Mouse (Mus musculus) heart, postnatal 25 days (tissue): ENCODE results near the gene Col9a3. TPM values are rescaled to one million over a fixed set of nuclear protein-coding genes. Genes with fewer than 3 reads are reported as not detected.
A peak's percentile ranks its signal among the peaks of the same experiment; 100 is the strongest.

Experiments used
- DNase-seq: peaks from one replicate; pipeline ENCODE4 v3.0.0; 2022; ENCODE audit warnings: low spot score
- intact Hi-C: fragments of 180-260 bp; cut with DNase I; formaldehyde crosslinking; loops from one replicate; pipeline ENCODE4 v1.15.1; 2025
- total RNA-seq, 2 experiments: library from RNA; stranded (reverse); gene quantifications; 2 replicates each; pipeline ENCODE4 v1.2.3; 2021

Gene Col9a3
- under 1 TPM; 0.14 to 0.62 TPM for total RNA-seq

DNA sequence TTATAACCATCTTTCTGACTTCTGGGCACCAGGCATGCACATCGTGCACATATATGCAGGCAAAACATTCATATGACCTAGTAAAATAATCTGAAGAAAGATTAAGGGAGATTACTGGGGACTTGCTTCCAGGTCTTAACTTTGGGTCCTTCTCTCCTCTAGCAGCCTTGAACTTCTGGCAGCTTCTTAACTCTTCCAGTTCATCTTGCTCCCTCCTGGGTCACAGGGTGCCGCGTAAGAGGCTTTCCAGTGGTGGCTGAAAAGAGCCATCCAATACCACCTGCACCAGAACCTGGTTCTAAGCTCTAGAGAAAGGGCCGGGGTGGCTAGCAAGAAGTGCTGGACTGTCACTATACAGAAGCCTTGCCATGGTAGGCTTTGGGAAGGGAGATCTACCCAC, at the start of gene Col9a3:
Gene Col9a3 (plus strand): TSS at position 301 of the 400 bp plus-strand sequence.
- intact Hi-C loops = no loop called here

DNA sequence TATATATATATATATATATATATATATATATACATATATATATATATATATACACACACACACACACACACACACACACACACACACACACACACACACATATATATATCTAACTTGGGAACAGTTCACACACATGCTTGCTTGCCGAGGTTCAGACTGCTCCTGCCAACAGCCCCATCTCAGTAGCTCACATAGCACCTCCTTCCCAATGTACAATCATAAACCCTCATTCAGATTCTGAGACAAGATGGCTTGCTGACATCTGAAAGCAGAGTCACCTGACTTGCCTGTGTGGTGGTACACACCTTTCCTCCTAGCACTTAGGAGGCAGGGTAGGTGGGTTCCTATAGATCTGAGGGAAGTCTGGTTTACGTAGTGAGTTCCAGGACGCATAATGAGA, 45.2 kb upstream of the Col9a3 start:
- no peak for DNase-seq
- intact Hi-C loops = no loop called here

More for the DNA sequence above, at the start of gene Col9a3:
- no peak for DNase-seq

DNA sequence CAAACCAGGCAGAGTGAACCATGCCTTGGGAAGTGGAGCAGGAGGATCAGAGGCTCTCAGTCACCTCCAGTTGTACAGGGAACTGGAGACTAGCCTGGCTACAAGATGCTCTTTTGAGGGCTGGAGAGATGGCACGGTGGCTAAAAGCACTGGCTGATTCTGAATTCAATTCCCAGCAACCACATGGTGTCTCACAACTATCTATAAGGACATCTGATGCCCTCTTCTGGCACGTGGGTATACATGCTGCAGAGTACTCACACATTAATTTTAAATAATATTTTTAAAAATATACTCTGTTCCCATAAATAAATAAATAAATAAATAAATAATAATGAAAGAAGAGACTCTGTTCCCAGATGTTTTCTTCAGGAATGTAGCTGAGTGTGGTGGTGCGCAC, 42.4 kb upstream of the Col9a3 start:
- no peak for DNase-seq
- intact Hi-C loops = no loop called here

DNA sequence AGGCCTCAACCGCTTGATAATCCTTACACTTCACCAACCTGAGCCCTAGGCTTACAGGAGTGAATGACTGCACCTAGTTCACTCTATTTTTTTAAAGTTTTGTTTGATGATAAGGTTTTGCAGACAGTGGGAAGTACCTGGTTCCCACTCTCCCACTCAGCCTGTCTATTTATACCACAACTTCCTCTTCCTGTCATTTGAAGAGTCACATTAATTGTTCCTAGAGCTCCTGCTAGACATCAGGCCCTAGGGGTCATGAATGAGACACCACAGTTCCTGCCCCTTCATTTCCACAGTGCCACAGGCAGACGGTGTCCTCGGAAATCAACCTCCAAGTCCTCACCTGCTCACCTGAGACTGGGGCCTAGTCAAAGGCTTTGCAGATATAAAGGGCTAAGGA, 41.1 kb upstream of the Col9a3 start:
- intact Hi-C loops = no loop called here

DNA sequence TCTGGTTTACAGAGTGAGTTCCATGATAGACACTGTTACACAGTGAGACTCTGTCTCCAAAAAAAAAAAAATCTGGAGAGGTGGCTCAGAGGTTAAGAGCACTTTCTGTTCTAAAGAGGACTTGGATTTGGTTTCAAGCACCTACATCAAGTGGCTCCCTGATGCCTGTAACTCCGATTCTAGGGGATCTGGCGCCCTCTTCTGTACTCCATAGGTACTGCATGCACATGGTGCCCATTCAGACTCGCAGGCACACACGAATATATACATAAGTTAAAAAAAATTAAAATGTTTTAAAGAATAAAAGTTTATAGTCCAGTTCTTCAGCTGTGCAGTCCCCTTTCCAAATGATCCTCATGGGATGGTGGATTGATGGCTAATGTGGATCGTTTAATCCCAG, 37.3 kb upstream of the Col9a3 start:
- no peak for DNase-seq
- intact Hi-C loops = no loop called here

More for the DNA sequence above, 41.1 kb upstream of the Col9a3 start:
- no peak for DNase-seq

DNA sequence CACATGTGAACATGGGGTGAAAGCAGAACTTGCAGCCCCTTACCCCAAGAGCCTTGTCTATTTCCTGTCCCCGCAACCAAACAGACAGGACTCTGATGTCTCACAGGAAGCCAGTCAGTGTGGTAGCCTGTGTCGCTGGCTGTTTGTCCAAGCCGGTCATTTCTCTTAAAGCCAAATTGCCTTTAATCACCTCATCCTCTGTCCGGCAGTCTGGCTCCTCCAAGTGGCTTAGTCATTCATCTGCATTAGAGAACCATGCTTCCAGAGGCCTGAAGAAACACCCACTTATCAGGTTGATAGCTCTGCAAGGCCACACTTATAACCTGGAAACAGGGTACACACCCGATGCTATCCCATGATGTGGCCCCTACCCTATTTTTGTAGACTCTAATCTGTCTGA, 35.4 kb upstream of the Col9a3 start:
- no peak for DNase-seq
- intact Hi-C loops = no loop called here

DNA sequence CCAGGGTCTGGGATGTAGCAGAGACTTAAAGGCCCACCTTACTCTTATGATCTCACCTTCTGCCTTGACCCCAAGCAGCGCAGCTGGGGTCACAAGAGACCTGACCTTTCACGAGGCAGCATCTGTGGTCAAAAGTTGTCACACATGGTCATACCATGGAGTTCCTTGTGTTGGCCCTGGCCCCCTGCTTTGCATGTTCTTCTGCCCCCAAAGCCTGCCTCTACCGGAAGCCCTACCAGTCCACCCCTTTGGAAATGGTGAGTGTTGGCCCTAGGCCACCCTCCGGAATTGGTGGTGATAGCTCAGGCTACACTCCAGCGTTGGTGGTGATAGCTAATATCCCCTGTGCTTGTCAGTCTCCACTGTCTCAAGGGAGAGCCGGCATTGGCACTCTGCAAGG, 34.3 kb upstream of the Col9a3 start:
- intact Hi-C loops = no loop called here
- no peak for DNase-seq

DNA sequence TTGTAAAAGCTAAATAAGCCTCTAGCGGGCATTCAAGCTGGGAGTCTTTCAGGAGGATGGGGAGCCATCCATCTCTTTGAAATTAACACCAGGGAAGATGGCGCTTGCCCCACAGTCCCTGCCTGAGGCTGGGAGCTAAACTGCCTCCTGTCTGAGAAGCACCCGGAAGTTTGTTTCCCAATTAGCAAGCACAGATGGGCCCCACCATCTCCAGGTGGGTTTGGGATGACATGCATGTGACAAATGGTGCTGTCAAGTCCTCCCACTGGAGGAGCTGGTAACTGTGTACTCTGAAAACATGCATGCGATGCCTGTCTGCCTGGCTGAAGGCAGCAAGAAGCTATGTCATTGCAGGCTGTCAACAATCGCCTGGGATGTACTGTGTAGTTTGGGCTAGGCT, 33.7 kb upstream of the Col9a3 start:
- intact Hi-C loops = no loop called here
- DNase-seq = no peak

DNA sequence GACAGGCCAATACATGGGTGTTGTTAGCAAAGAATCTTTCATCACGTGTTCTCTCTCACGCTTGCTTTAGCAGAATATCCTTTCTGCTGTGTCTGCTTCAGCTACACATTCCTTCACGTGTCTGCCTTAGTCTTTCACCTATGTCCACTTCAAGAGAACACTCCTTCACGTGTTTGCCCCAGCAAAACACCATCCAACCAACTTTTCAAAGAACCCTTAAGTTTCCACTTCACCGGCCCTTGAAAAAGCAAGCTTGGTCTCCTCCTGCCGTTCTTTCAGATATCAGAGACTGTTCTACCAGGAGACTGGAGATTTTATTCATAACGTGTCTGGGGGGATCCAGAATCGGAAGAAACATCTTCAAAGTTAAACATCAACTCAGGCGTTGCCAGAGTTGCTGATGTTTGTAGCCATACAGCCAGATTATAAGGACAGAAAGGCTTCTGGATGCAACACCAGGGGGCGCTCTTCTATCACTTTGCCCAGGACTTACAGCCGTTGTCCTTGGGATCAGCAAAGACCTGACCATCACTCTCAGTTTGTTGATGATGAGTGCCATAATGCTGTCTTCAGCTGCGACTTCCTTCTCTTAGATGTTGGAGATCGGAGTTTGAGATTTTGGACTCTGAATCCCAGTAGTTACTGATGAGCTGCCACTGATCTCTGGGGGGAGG, 31.2 kb upstream of the Col9a3 start:
- DNase-seq = no peak
- intact Hi-C loops = no loop called here

DNA sequence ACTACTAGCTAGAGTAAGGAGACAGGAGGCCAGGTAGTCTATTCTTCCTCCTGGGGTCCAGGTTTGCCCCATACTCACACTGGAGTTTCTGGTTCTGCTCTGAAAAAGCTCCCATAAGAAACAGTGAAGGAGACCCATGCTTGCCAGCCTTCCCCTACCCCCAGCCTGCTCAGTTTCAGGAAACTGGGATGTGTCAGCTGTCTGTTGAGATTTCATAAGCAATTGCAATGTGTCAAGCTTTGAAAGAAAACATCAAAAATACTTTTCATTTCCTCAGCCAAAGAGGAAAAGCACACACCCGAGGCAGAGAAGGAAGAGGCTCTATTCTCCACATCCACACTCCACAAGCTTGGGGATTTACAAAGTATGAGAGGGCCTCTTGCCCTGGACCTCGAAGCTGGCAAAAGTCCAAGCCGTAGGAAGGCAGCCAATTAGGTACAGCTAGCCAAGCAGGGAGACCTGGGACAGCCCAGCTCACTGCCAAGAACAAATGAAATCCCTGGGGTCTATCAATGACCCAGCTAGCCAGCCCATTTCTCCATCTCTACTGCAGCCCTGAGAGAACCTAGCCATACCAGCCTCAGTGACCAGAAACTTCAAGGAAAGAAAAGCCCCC, 28.5 kb upstream of the Col9a3 start:
- intact Hi-C loops = loop anchor here (2.0 kb wide), 1 partner anchor 210 kb away; no protein-coding TSS in a partner anchor
- peak; percentile 32 for DNase-seq

DNA sequence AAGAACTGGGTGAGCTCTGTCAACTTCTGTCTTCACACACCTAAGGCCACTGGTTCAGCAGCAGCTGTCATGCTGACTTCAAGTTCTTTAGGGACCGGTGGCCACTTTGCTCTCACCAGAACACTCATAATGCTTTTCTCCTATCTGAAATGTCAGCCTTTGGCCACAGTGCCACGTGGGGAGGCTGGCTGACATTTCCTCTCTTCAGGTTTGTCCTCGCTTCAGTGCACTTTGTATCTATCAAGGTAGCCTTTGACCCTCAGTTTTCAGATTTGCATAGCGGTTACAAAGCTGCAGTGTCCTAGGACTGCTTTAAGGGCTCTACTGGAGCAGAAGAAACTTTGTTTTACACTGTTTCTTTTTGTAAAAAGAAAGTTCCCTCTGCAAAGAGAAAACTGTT, 21.1 kb upstream of the Col9a3 start:
- intact Hi-C loops = loop anchor here (5.0 kb wide), 1 partner anchor 224 kb away; no protein-coding TSS in a partner anchor

DNA sequence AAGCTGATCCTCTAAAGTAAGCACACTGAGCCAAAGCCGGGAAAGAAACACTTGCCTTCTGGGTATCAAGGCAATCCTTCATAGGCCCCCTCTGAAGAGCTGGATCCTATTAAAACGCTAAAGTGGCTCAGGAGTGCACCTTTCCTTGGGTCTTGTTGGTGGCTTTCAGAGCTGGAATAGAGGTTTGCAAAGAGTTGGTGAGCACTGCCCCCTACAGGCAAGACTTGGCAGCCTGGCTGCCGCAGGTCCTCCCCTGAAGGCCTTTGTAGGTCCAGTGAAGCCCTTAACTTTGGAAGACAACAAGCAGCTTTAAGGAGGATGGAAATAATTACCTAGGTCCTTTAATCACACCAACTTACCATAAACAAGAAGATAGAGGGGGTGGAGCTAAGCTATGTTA, 18.9 kb upstream of the Col9a3 start:
- intact Hi-C loops = loop anchor here (1.0 to 5.0 kb wide), 2 partner anchors 106 to 226 kb away; no protein-coding TSS in a partner anchor
- no peak for DNase-seq

More for the DNA sequence above, 21.1 kb upstream of the Col9a3 start:
- no peak for DNase-seq

DNA sequence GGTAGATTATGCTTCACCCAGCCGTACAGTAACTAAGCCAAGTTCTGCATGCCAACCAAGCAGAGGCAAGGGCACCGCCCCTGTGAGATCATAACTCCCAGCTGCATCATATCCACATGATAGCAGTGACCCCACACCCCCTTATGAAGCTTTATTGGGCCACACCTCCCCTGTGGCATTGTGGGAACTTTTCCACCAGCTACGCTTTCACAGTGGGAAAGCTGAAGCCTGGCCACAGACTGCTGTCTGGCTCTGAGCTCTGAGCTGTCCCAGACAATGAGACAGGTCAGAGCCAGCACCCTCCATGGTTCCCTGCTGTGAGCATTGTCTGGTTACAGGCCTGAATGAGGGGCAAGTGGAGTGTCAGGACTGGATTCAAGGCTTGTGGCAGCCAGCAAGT, 16.6 kb upstream of the Col9a3 start, which contains the start of gene Mrgbp:
Gene Mrgbp (plus strand): TSS at position 303 of the 400 bp plus-strand sequence.
- intact Hi-C loops = loop anchor here (1.0 to 10.0 kb wide), 3 partner anchors 96 to 306 kb away; partner anchors contain the start of gene Cables2
- no peak for DNase-seq

DNA sequence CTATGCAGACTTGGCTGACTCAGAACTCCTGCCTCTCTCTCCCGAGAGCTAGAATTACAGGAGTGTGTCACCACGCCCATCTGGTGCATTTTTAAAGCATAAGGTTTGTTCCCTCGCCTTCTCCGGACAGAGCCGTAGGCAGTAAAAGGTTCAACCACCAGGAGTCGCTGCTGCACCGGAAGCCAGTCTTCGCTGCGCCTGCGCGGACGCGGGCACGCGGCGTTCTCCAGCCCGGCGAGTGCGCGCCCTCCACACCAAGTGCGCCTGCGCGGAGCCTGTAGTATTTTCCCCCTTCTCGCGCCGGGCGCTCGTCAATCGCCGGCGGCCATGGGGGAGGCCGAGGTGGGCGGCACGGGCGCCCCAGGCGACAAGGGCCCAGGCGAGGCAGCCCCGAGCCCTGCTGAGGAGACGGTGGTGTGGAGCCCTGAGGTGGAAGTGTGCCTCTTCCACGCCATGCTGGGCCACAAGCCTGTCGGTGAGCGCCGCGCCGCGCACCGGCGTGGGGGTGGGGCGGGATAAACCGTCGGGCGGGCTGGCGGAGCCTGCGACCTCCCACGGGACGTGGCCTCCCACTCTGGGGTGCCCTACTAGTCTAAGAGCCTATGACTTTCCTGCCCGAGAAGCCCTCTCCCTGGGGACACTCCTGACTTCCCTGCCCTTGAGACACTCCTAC, 15.0 kb upstream of the Col9a3 start:
- DNase-seq = peak; percentile 89
- intact Hi-C loops = loop anchor here (2.0 to 10.0 kb wide), 3 partner anchors 95 to 308 kb away; partner anchors contain the start of gene Cables2

DNA sequence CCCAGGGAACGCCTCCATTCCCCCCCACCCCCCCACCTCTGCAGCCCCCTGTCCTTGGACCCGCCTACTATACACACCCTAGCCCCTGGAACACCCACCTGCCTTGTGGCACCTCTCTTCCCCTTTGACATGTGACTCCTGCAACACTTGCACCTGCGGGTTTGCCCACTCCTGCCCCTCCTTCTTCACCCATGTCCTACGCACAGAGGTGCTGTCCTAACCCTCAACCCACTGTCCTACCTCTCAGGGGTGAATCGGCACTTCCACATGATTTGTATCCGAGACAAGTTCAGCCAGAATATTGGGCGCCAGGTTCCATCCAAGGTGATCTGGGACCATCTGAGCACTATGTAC, 14.5 kb upstream of the Col9a3 start:
- no peak for DNase-seq
- intact Hi-C loops = loop anchor here (2.0 to 10.0 kb wide), 3 partner anchors 94 to 308 kb away; partner anchors contain the start of gene Cables2

DNA sequence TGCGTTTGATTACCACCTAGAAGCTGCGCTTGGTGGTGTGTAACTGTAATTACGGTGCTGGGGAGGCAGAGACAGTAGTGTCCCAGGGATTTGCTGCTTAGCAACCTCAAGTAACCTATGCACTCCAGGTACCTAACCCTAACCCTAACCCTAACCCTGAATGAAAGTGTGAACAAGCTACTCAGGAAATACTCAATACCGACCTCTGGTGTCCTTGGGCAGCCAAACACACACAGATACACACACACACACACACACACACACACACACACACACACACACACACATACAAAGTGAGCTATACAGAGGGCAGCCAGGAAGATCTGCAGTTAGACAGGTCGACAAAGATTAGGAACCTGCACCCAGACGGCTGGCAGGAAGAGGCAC, 8.9 kb upstream of the Col9a3 start:
- DNase-seq = no peak
- intact Hi-C loops = loop anchor here (10.0 kb wide), 1 partner anchor 314 kb away; the partner anchor contains the start of gene Cables2

DNA sequence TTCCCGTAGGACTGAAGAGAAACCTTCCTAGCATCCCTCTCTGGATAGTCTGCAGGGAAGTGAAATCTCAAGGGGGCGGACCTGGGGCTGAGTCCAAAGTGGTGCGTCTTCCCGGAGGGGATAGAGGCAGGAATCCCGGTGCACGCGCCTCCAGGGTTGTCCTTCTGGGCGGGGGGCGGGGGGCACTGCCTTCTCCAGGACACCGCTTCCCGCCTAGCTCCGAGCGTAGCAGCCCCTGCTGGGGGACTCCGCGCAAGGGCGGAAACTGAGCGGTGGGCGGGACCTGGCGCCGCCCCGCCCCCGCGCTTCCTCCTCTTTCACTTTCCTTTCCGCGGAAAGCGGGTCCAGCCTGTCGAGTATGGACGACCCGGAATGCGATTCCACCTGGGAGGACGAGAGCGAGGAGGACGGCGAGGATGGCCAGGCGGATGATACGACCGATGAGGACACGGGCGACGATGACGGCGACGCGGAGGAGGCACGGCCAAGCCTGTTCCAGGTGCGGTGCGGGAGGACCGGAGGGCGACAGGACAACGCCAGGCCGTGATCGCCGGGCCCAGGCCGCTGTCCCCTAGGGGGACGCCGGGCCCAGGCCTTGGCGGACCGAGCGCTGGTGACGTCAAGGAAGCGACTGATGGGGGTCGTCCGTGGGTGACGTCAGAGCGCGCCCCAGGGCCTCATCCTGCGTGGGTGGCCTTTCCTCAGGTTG, 8.3 kb upstream of the Col9a3 start, which contains the start of gene Ogfr:
Gene Ogfr (plus strand): TSS at position 123 of the 709 bp plus-strand sequence.
- intact Hi-C loops = loop anchor here (10.0 kb wide), 1 partner anchor 314 kb away; the partner anchor contains the start of gene Cables2
- peak; percentile 68 for DNase-seq

DNA sequence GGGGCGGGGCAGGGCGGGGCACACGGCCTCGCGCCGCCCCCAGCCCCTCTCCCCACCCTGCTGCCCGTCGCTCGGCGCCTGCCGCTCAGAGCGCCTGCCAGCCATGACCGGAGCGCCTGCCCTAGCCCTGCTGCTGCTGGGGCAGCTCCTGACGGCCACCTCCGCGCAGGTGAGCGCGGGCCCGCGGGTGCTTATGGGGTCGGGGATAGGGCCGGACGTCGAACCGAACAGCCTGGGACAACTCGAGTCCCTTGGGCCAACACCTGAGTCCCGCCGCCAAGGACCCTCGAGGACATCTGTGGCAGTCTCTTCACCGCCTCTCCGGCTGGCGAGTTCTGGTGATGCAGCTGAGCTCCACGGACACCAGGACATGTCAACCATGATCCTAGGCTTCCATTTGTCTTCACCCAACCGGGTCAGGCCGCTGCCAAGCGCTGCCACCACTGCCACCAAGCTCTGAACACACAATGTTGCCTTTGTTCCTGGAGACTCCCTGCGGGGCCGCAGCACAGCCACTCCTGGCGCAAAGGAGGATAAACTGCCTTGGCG, 641 bp downstream of the Col9a3 start:
- intact Hi-C loops = no loop called here

DNA sequence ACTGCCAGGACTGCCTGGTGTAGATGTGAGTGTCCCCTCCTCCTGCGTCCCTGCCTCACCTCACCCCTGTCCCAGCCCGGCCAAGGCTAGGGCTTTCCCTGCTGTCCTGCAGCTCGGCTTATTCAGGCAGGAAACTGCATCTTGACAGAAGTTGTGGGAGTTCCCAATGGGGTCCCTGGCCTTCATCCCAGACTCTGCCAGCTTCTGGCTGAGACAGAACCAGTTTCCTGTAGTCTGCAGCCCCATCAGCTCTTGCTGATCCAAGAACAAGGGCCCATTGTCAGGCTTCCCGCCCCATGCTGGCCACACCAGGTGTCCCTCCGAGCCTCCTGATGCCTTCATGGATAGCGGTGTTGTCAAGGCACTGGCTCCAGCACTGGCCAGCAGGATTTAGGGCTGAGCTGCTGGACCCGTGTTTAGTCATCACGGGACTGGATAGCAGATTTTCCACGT, 3.0 kb downstream of the Col9a3 start:
- no peak for DNase-seq
- intact Hi-C loops = no loop called here

More for the DNA sequence above, 641 bp downstream of the Col9a3 start:
- no peak for DNase-seq
